Mouse (Mus musculus) intestine, postnatal 0 days (tissue): ENCODE results near the gene Dnttip1. TPM values are rescaled to one million over a fixed set of nuclear protein-coding genes. Genes with fewer than 3 reads are reported as not detected.

Experiments
- ATAC-seq: fragments of 200-750 bp; cut with Nextera tagmentation; 2 replicates; pipeline ENCODE4 v1.8.0; 2017; ENCODE audit warnings: mild to moderate bottlenecking, moderate TSS enrichment, moderate library complexity
- H3K27ac ChIP-seq: fragments of 300-500 bp; sonication (generic); 2 replicates; pipeline ENCODE4 v1.5.1; 2014; ENCODE audit warnings: mild to moderate bottlenecking, low read depth, low read length, moderate library complexity
- H3K27me3 ChIP-seq: fragments of 300-500 bp; sonication (generic); replicated peaks from 2 replicates; pipeline ENCODE4 v1.6.1; 2014; ENCODE audit warnings: low read length, mixed read lengths; ENCODE audit not compliant: control insufficient read depth, insufficient read depth
- H3K36me3 ChIP-seq: fragments of 300-500 bp; sonication (generic); 2 replicates; pipeline ENCODE4 v1.6.1; 2014; ENCODE audit warnings: mild to moderate bottlenecking, moderate library complexity; ENCODE audit not compliant: control insufficient read depth, insufficient read depth
- H3K4me1 ChIP-seq: fragments of 300-500 bp; sonication (generic); replicated peaks from 2 replicates; pipeline ENCODE4 v1.6.1; 2014; ENCODE audit warnings: antibody characterized with exemption, low read length, mixed read lengths; ENCODE audit not compliant: control insufficient read depth, insufficient read depth
- H3K4me2 ChIP-seq: fragments of 300-500 bp; sonication (generic); replicated peaks from 2 replicates; pipeline ENCODE4 v1.6.1; 2014; ENCODE audit warnings: low read depth, mild to moderate bottlenecking, moderate library complexity
- H3K4me3 ChIP-seq: fragments of 300-500 bp; sonication (generic); 2 replicates; pipeline ENCODE4 v1.5.1; 2014; ENCODE audit warnings: low read depth, low read length
- H3K9ac ChIP-seq: fragments of 300-500 bp; sonication (generic); 2 replicates; pipeline ENCODE4 v1.6.1; 2014; ENCODE audit warnings: mild to moderate bottlenecking, low read depth, low read length
- H3K9me3 ChIP-seq: fragments of 300-500 bp; sonication (generic); 2 replicates; pipeline ENCODE4 v1.6.1; 2016; ENCODE audit warnings: mixed run types; ENCODE audit not compliant: control insufficient read depth
- CTCF ChIP-seq: sonication (generic); IDR thresholded peaks from 2 replicates; pipeline ENCODE4 v1.5.1; 2016; ENCODE audit warnings: low read depth, mild to moderate bottlenecking, control low read depth, antibody characterized with exemption, moderate library complexity
- WGBS: fragments of 180-500 bp; shearing (Covaris S2); extraction: QIAGEN DNeasy Blood & Tissue Kit; methylation state at CpG from one replicate; pipeline ENCODE4 v1.1.7; 2014; 5-methylcytosine and 5-hydroxymethylcytosine counted together
- polyA plus RNA-seq: library from polyadenylated mRNA; unstranded; fragments of >200 nt; fragmentation: Nextera tagmentation; extraction: Ambion mirVana; gene quantifications from 2 replicates; pipeline ENCODE4 v1.2.1, GENCODE M21; 2015

The Dnttip1 gene
- 39.4 and 43.3 TPM in 2 replicates for polyA plus RNA-seq

DNA sequence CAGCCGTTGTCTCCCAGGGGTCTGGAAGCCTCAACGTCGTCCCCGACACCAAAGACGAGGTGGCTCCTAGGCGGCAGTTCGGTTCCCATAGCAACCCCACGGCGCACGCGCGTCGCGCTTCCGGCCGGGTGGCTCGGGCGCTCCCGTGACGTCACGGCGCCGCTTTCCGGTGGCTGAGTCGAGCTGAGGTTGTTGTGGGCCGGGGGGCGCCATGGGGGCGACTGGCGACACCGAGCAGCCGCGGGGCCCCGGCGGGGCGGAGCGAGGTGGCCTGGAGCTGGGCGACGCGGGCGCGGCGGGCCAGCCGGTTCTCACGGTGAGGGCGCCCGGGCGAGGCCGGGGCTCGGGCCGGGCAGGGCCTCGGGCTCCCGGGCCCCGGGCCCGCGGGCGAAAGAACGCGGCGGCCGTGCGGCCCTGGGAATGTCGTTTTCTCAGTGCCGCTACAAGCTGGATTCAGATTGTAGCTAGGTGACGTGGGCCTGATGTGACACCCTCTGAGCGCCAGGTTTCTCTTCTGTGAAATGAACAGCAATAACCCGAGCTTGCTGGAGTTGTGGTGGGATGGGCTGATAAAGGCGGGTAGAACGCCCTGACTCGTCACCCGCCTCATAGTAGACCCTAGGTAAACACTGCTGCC, at the start of gene Dnttip1, which contains the start of gene Wfdc3:
Dnttip1 (plus strand) TSS at position 141 of the 637 bp plus-strand sequence.
Wfdc3 (minus strand) TSS at position 89 of the 637 bp plus-strand sequence.
- peak within 1 kb of the TSS; percentile 90 for H3K4me2 ChIP-seq
- ATAC-seq, result peak; percentile 88
- peak within 1 kb of the TSS; percentile 83 for H3K4me3 ChIP-seq
- peaks cover 21% of the 10 kb centered on the region for H3K36me3 ChIP-seq
- peak within 1 kb of the TSS; percentile 74 for H3K27ac ChIP-seq
- WGBS, result under 1% methylated on average over 69 of the region's 70 CpGs
- peak within 1 kb of the TSS; percentile 98 for H3K9ac ChIP-seq
- no peak for TF ChIP-seq CTCF
- no peaks in the 10 kb centered on the region for H3K27me3 ChIP-seq
- no peaks in the 10 kb centered on the region for H3K9me3 ChIP-seq
- H3K4me1 ChIP-seq, result 0 out of 2 replicates have a peak, but pooled peaks cover 5% of the 10 kb centered on the region

DNA sequence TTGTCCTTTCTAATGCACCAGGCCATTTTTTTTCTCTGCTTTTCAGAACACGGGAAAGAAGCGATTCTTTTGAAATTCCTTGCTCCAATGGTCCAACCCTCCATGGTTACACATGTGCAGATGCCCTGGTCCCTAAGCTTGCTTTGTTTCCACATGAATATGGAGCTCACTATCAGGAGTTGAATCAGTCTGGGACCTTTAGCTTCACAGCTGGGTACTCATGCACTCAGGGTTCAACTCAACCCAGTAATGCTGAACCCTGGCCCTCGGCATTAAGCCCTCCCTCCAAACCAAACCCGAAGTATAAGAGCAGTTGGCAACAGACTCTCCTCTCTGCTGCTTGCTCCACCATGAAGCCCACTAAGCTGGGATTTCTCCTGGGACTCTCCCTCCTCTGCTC, 47.6 kb upstream of the Dnttip1 start, which contains the start of gene Spint4:
Spint4 (plus strand) TSS at position 301 of the 400 bp plus-strand sequence.
- 86% methylated on average over 4 of the region's 4 CpGs for WGBS
- no peaks in the 10 kb centered on the region for H3K36me3 ChIP-seq
- 0 out of 2 replicates have a peak, but pooled peaks cover 4% of the 10 kb centered on the region for H3K27me3 ChIP-seq
- H3K9me3 ChIP-seq, result no peaks in the 10 kb centered on the region
- TF ChIP-seq CTCF, result no peak
- no peak within 1 kb of the TSS for H3K27ac ChIP-seq
- no peak within 1 kb of the TSS for H3K4me2 ChIP-seq
- H3K4me3 ChIP-seq, result no peak within 1 kb of the TSS
- H3K4me1 ChIP-seq, result no peaks in the 10 kb centered on the region
- no peak within 1 kb of the TSS for H3K9ac ChIP-seq
- no peak for ATAC-seq

DNA sequence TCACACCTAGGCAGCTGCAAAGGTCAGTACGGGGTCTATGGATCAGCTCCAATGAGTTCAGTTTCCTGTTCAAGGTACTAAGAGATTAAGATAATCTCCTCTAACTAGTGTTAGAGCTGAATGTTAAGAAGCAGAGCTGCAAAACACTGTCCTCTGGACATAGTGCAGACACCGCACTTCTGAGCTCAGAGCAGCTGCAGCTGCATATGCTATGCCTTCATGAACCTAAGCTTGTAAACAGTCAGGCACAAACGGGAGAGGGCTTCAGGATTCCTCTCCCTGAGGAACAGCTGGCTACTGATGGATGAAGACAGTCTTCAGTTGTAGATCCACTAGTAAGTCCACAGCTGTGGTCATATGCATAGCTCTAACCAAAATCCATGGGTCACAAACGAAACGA, 44.8 kb upstream of the Dnttip1 start:
- H3K4me3 ChIP-seq, result no peak overlapping the region
- no peaks in the 10 kb centered on the region for H3K27me3 ChIP-seq
- no peak overlapping the region for H3K4me2 ChIP-seq
- WGBS, result 44% methylated on average over 5 of the region's 5 CpGs
- H3K36me3 ChIP-seq, result no peaks in the 10 kb centered on the region
- no peak overlapping the region for H3K9ac ChIP-seq
- H3K27ac ChIP-seq, result no peak overlapping the region
- H3K9me3 ChIP-seq, result no peaks in the 10 kb centered on the region
- TF ChIP-seq CTCF, result no peak
- no peaks in the 10 kb centered on the region for H3K4me1 ChIP-seq
- ATAC-seq, result no peak

GRCm38 (mm10) chr2:164701761-164702160, 44.0 kb upstream of the Dnttip1 start:
- no peak for ATAC-seq
- no peak overlapping the region for H3K4me3 ChIP-seq
- H3K4me2 ChIP-seq, result no peak overlapping the region
- H3K27ac ChIP-seq, result no peak overlapping the region
- WGBS, result 88% methylated on average over 5 of the region's 5 CpGs
- TF ChIP-seq CTCF, result no peak
- H3K36me3 ChIP-seq, result no peaks in the 10 kb centered on the region
- no peaks in the 10 kb centered on the region for H3K27me3 ChIP-seq
- H3K4me1 ChIP-seq, result no peaks in the 10 kb centered on the region
- no peaks in the 10 kb centered on the region for H3K9me3 ChIP-seq
- H3K9ac ChIP-seq, result no peak overlapping the region

DNA sequence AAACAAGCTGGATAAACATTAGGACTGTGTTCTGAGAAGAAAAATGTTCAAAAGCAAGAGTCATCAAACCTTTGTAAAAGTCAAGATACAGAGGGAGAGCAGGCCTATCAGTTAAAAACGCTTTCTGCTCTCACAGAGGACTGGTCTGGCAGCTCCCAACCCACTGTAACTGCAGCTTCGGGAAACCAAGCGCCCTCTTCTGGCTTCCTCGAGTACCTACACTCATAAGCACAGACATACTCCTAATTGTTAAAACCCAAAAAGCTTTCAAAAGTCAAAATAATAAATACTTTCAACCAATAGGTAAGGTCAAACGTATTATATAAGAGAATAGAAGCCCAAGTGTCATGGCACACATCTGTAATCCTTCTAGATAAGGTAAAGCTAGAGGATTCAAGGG, 41.5 kb upstream of the Dnttip1 start:
- no peak overlapping the region for H3K4me3 ChIP-seq
- no peaks in the 10 kb centered on the region for H3K9me3 ChIP-seq
- H3K4me1 ChIP-seq, result no peaks in the 10 kb centered on the region
- TF ChIP-seq CTCF, result 0 out of 2 replicates have a peak, but pooled peaks have one; percentile 13
- H3K9ac ChIP-seq, result no peak overlapping the region
- no peak overlapping the region for H3K27ac ChIP-seq
- H3K36me3 ChIP-seq, result no peaks in the 10 kb centered on the region
- no peak for ATAC-seq
- 84% methylated on average over 5 of the region's 5 CpGs for WGBS
- H3K4me2 ChIP-seq, result no peak overlapping the region
- no peaks in the 10 kb centered on the region for H3K27me3 ChIP-seq

DNA sequence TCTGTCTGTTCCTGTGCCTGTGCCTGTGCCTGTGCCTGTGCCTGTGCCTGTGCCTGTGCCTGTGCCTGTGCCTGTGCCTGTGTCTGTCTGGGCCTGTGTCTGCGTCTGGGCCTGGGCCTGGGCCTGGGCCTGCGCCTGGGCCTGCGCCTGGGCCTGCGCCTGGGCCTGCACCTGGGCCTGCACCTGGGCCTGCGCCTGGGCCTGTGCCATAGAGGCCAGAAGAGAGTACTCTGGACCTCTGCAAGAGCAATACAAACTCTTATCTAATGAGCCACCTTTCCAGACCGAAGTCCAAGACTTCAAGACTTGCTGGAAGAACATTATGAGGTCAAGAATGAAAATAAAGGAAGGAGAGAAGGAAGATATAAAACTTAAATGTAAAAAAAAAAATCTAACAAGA, 40.5 kb upstream of the Dnttip1 start:
- no peaks in the 10 kb centered on the region for H3K9me3 ChIP-seq
- peak overlapping the region; percentile 78 for H3K27ac ChIP-seq
- no peak overlapping the region for H3K4me3 ChIP-seq
- no peaks in the 10 kb centered on the region for H3K27me3 ChIP-seq
- no peak overlapping the region for H3K9ac ChIP-seq
- H3K4me2 ChIP-seq, result no peak overlapping the region
- ATAC-seq, result peak; percentile 97
- no peaks in the 10 kb centered on the region for H3K4me1 ChIP-seq
- 55% methylated on average over 6 of the region's 6 CpGs for WGBS
- no peaks in the 10 kb centered on the region for H3K36me3 ChIP-seq
- TF ChIP-seq CTCF, result no peak
